Mouse (Mus musculus) T-helper 17 cell (primary cell): ENCODE results near the gene Wnk4.

Experiments used
- in situ Hi-C, 2 experiments: fragments of 300-600 bp; cut with MboI, MseI; formaldehyde crosslinking; loops; 1 replicate in 1 of 2; 2 replicates in 1 of 2; pipeline ENCODE4 v1.15.1; 2025; ENCODE audit warnings: high pct_unique_total_duplicates in 2 of 2

Gene Wnk4

GRCm38 (mm10) chr11:101259948-101260825 is at the start of gene Wnk4:
Wnk4 (plus strand) TSS chr11:101260567.
- in situ Hi-C loops: no loop called here

- in situ Hi-C loops: loop anchor here in 1 of 2 experiments (5.0 kb wide), 1 partner anchor 35 kb away; the partner anchor contains the start of gene Ramp2
Observed at GRCm38 (mm10) chr11:101211970-101212369, 48.4 kb upstream of the Wnk4 start.

- in situ Hi-C loops: no loop called here
Observed at GRCm38 (mm10) chr11:101216936-101217335, 43.4 kb upstream of the Wnk4 start.

GRCm38 (mm10) chr11:101218436-101219055 is 41.8 kb upstream of the Wnk4 start:
- in situ Hi-C loops: no loop called here

GRCm38 (mm10) chr11:101220853-101221252 is 39.5 kb upstream of the Wnk4 start:
- in situ Hi-C loops: no loop called here

GRCm38 (mm10) chr11:101221306-101221986 is 38.9 kb upstream of the Wnk4 start:
- in situ Hi-C loops: no loop called here

- in situ Hi-C loops: no loop called here
Observed at GRCm38 (mm10) chr11:101224337-101224736, 36.0 kb upstream of the Wnk4 start.

- in situ Hi-C loops: no loop called here
Observed at GRCm38 (mm10) chr11:101225331-101226064, 34.9 kb upstream of the Wnk4 start.

- in situ Hi-C loops: no loop called here
Observed at GRCm38 (mm10) chr11:101226065-101226701, 34.2 kb upstream of the Wnk4 start, which contains the start of gene Ezh1. Ezh1 (minus strand) TSS chr11:101226463.

- in situ Hi-C loops: no loop called here
Observed at GRCm38 (mm10) chr11:101229361-101229900, 30.9 kb upstream of the Wnk4 start.

GRCm38 (mm10) chr11:101230061-101230511 is 30.3 kb upstream of the Wnk4 start:
- in situ Hi-C loops: no loop called here

GRCm38 (mm10) chr11:101230526-101230925 is 29.8 kb upstream of the Wnk4 start:
- in situ Hi-C loops: no loop called here

- in situ Hi-C loops: no loop called here
Observed at GRCm38 (mm10) chr11:101230991-101231871, 29.1 kb upstream of the Wnk4 start.

GRCm38 (mm10) chr11:101232010-101232839 is 28.1 kb upstream of the Wnk4 start:
- in situ Hi-C loops: no loop called here

GRCm38 (mm10) chr11:101233240-101233639 is 27.1 kb upstream of the Wnk4 start:
- in situ Hi-C loops: no loop called here

- in situ Hi-C loops: no loop called here
Observed at GRCm38 (mm10) chr11:101234124-101234523, 26.2 kb upstream of the Wnk4 start.

GRCm38 (mm10) chr11:101235429-101235828 is 24.9 kb upstream of the Wnk4 start:
- in situ Hi-C loops: no loop called here

GRCm38 (mm10) chr11:101236782-101237181 is 23.6 kb upstream of the Wnk4 start:
- in situ Hi-C loops: no loop called here
